Mouse (Mus musculus): ENCODE measurements around the gene Gm28038. TPM values are rescaled to one million over a fixed set of nuclear protein-coding genes. Genes with fewer than 3 reads are reported as not detected.

Gm28038 gene
- total RNA-seq, 1 experiment from 2014 or later = not detected

- DNase-seq = no peak
Measured at GRCm38 (mm10) chr2:30285416-30286181, 4.8 kb downstream of the Gm28038 start.

- DNase-seq = peak; percentile 99
Measured at GRCm38 (mm10) chr2:30286192-30287026, 5.6 kb downstream of the Gm28038 start, which contains the start of the genes Dolk and Nup188. TSS of gene Dolk (minus strand) at chr2:30286334. TSS of gene Nup188 (plus strand) at chr2:30286397.

GRCm38 (mm10) chr2:30287027-30287373, 6.2 kb downstream of the Gm28038 start:
- peak; percentile 37 for DNase-seq

GRCm38 (mm10) chr2:30299525-30299924, 18.7 kb downstream of the Gm28038 start:
- DNase-seq = peak; percentile 21

- peak; percentile 52 for DNase-seq
Measured at GRCm38 (mm10) chr2:30299966-30300365, 19.1 kb downstream of the Gm28038 start.

- DNase-seq = no peak
Measured at GRCm38 (mm10) chr2:30306087-30306486, 25.2 kb downstream of the Gm28038 start.

- no peak for DNase-seq
Measured at GRCm38 (mm10) chr2:30309351-30309750, 28.5 kb downstream of the Gm28038 start.

- DNase-seq = peak; percentile 57
Measured at GRCm38 (mm10) chr2:30311481-30311880, 30.6 kb downstream of the Gm28038 start.

- peak; percentile 22 for DNase-seq
Measured at GRCm38 (mm10) chr2:30316136-30316535, 35.3 kb downstream of the Gm28038 start.

- no peak for DNase-seq
Measured at GRCm38 (mm10) chr2:30316955-30317354, 36.1 kb downstream of the Gm28038 start.

- DNase-seq = no peak
Measured at GRCm38 (mm10) chr2:30319260-30319659, 38.4 kb downstream of the Gm28038 start.

- no peak for DNase-seq
Measured at GRCm38 (mm10) chr2:30323111-30323510, 42.3 kb downstream of the Gm28038 start.

GRCm38 (mm10) chr2:30325296-30325695, 44.5 kb downstream of the Gm28038 start:
- DNase-seq = no peak

- no peak for DNase-seq
Measured at GRCm38 (mm10) chr2:30327276-30327675, 46.4 kb downstream of the Gm28038 start.

GRCm38 (mm10) chr2:30328791-30329190, 47.9 kb downstream of the Gm28038 start:
- peak; percentile 55 for DNase-seq

- DNase-seq = no peak
Measured at GRCm38 (mm10) chr2:30335324-30335723, 54.5 kb downstream of the Gm28038 start.

GRCm38 (mm10) chr2:30336174-30336915, 55.5 kb downstream of the Gm28038 start:
- DNase-seq = peak; percentile 50

GRCm38 (mm10) chr2:30337179-30337578, 56.3 kb downstream of the Gm28038 start:
- peak; percentile 92 for DNase-seq

- no peak for DNase-seq
Measured at GRCm38 (mm10) chr2:30342061-30342460, 61.2 kb downstream of the Gm28038 start.

GRCm38 (mm10) chr2:30342544-30342943, 61.7 kb downstream of the Gm28038 start:
- DNase-seq = no peak

GRCm38 (mm10) chr2:30343601-30344137, 62.8 kb downstream of the Gm28038 start:
- peak; percentile 87 for DNase-seq
